In genomic region chr2:165240371-165240770, GRCm38 (mm10) we compare ENCODE assay signal across 18 mouse cellular contexts. TPM values are rescaled to one million over a fixed set of nuclear protein-coding genes. Genes with fewer than 3 reads are reported as not detected.
"Had no signal": no experiment of that assay in that cellular context is flagged by ENCODE, and none has a peak within 500 bp of the region (broad histone marks: within the 10 kb centered on the region; RNA-seq: fewer than 3 reads in every experiment).

No protein-coding gene starts in this region.

- ATAC-seq: hindbrain, embryonic 16.5 days; inflammation-experienced regulatory T-cells, adult 6 months; intestine, embryonic 15.5 days; intestine, postnatal 0 days had no signal

- DNase-seq: gastrocnemius, adult 2 months; gastrocnemius, postnatal 10 days; gastrocnemius, postnatal 25 days; heart, adult 18-20 months; heart, postnatal 10 days; heart, postnatal 4 days; kidney, adult 18-20 months; kidney, adult 8-10 months; kidney, postnatal 10 days; kidney, postnatal 25 days; kidney, postnatal 4 days; liver; liver, embryonic 13.5 days had no signal

RNA-seq across cellular contexts. Expression of gene Cdh22, which starts 5.7 kb away (rescaled TPM):
- total RNA-seq: granulocyte monocyte progenitor cell, adult 5-6 weeks had no signal
